Mouse (Mus musculus) small intestine, adult 2 months (tissue): Measurements from ENCODE around the gene Fbxl2.

Source experiments
- CTCF ChIP-seq: fragments of 200-500 bp; IDR thresholded peaks from 2 replicates; pipeline ENCODE4 v1.5.1; 2012; ENCODE audit warnings: low read depth, mild to moderate bottlenecking, control low read depth, inconsistent platforms, low read length, moderate library complexity, mixed read lengths; ENCODE audit not compliant: insufficient replicate concordance, insufficient read length; ENCODE audit errors: extremely low read depth
- POLR2A ChIP-seq: fragments of 200-500 bp; IDR thresholded peaks from 2 replicates; pipeline ENCODE4 v1.6.1; 2012; ENCODE audit warnings: low read depth, mild to moderate bottlenecking, control low read depth, inconsistent platforms, low read length, moderate library complexity

- TF ChIP-seq CTCF, result no peak
- no peak for TF ChIP-seq POLR2A
Measured at GRCm38 (mm10) chr9:113928591-113928990, 117.4 kb downstream of the Fbxl2 start.
